Mouse (Mus musculus) frontal cortex, postnatal 14 days (tissue): ENCODE data around the gene Fgfr2.

Experiments
- DNase-seq, 2 experiments: peaks; one replicate each; pipeline ENCODE4 v3.0.0; 2022; ENCODE audit warnings: low spot score in 2 of 2

Gene Fgfr2

DNA sequence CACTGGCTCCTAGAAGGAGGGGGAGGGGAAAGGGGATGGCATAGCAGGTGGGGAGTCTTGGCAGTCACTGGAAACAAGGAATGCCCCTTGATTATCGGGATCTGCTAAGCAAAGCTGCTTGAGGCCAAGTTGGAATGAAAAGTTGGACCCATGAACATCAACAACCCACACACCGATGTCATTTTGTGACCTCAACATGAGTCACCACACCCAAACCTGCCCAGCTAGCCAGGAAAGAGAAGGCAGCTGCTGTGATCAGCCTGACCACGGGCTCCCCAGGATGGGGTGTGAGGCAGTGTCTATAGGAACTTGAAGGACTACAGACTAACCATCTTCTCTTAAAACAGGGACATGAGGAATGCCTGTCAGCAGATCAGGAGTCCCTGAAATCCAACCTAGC, 37.7 kb downstream of the Fgfr2 start:
- DNase-seq = no peak

DNA sequence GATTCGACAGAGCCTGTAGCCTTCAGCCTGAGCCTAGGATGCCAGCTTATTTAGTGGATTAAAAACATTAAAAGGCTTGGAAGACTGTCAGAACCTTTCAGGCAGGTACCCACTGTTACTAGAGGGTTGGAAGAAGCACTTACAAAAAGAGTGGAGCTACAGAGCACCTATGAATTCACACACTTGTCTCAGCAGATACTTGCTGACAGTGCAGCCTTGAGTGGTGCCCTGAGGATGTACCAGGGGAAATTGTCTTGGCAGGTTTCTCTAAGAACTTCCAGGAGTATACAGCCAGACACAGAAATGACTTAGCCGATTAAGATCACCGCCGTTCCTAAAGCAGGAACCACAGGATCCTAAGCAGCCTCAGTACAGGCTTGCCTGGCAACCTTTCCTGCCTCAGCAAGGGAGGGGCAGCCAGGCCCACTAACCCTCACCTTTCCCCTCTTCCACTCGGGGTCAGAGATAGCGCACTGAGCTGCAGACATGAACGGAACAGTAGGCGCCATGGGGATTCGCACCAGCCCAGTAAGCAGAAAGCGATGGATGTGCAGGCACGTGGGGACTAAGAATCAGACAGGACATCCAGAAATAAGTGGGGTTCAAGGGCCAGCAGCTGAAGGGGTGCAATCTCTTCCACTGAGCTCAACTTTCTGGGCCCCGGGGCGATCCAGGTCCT, 39.1 kb downstream of the Fgfr2 start:
- DNase-seq = no peak

DNA sequence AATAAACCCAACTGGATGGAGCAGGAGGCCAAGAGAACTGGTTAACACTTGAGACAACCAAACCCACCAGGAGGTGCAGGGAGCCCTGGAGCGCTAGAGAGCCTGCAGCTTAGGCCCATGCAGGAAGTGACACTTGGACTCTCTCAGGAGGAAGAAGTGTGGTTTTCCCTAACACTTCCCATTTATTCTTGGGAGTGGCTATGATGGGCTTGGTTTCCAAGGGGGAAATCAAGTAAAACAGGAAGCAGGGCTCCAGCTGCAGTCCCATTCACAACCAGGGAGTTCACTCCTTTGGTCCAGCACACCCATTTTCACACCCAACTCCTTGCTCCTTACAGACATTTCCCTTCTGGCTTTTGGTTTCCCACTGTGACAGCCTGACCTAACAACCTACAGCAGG, 44.2 kb downstream of the Fgfr2 start:
- DNase-seq = no peak

DNA sequence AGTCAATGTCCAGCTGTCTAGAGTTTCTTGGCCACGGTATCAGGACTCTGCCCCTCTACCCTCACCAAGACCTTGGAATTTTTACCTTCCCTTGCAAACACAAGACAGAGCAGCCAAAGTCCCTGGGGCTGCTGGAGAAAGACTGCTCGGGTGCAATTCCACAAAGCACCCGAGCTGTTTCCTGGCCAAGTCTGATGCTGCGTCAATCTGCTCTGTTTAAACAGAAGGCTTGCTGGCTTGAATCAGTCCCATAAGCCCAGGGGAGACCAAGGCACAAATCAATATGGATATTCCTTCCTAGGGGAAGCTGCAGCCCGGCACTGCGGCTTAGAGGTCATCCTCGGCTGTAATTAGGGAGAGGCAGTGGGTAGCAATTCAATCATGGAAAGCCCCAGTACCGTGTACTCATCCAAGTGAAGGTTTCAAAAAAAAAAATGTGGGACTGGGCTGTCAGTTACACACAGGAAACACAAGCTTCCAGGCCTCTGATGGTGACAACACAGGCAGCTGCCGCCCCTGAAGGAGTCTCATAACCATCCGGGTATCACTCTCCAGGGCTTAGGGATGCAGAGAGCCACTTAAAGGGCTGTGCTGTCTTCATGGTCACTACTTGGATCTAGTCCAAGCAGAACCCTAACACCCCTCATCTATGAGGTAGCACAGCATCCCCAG, 48.6 kb downstream of the Fgfr2 start:
- no peak for DNase-seq

DNA sequence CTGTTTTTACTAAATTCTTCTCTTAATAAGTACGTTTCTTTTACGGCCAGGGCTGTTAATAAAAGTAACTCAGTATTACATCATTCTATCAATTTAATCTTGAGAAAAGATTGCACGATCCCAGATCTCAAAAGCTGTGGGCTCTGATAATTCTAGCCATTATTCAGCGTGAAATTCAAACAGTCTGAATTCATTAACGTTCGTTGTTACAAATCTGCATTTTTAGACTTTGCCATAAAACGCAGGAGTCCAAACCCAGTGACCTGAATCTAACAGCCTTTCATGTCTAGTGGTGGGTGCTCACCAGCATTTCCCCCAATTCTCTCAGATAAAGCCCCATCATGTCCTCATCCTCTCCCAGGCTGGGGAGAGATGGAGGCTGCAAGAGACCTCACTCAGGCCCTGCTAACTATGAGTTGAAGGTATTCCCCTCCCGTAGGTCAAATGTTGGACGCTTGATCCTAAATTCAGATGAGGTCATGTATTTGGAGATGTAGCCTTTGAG, 50.0 kb downstream of the Fgfr2 start:
- DNase-seq = no peak

DNA sequence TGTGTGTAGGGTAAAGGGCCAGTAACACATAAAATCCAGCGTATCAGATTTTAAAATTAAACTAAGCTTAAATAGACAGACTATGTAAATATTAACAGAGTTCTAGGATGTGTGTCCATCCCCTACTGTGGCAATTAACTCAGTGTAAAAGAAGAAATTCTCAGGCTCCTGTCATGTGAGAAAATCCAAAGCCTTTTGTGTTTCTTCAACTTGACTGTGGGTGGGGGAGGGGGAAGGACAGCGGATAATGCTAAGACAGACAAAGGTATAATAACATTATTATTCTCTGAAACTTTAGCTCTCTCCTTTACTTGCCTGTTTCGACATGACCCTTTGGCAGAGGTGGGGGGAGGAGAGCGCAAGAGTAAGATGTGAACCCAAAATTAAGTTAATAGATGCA, 50.6 kb downstream of the Fgfr2 start:
- DNase-seq = no peak

DNA sequence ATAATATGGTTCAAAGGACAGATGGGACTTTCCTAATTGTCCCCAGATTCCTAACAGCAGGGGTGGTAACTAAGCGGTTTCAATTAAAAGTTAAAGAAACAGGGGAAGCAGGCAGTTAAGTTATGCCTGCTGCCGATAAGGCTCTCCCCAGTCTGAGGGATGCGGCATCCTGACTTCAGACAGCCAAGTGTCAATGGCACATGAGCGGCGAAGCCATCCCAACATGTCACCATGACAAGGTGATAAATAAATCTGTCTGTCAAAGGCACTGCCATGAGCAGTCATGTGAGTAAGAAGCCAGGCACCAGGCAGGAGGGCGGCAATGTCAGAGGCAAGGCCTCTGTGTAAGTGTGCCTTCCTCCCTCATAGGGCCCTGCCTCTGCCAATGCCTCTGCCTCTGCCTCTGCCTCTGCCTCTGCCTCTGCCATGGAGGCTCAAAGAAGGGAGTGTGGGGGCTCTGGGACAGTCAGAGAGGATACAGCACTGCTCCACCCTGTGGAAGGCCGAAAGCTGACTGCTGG, 55.8 kb downstream of the Fgfr2 start:
- no peak for DNase-seq

DNA sequence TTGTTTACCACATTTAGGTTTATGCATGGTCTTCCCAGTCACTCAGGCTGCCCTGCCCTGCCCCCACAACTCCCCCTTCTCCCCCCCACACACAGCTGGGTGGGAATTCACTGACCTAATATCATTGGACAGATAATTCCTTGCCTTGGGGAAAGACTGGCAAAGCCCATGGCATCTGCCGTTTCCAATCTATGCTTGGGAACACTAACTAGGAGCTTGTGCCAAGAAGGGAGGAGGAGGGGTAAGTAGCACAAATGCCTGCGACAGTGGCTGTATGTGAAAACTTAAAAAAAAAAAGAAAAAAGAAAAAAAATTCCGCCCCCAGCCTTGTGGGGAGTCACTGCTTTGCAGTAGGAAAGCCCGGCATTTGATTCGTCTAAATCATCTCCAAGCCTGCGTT, 56.4 kb downstream of the Fgfr2 start:
- DNase-seq = peak in 1 of 2 experiments; percentile 30

DNA sequence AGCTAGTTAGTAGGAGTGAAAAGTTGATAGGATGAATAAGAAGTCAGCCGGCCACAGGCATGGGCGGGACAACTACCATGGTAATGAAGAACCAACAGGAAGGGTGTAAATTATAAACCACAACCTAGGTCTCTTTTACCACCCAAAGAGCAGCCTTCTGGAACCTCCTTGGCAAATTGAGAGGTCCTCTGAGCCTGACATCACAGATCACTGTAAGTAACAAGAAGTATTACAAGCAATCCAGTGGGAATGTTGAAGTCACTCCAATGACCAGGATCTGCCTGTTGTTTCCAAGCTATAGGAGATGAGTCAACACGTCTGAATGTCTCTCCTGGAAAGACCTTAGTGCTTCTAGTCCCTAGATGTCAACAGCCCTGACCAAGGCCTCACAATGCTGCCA, 61.1 kb downstream of the Fgfr2 start:
- no peak for DNase-seq

DNA sequence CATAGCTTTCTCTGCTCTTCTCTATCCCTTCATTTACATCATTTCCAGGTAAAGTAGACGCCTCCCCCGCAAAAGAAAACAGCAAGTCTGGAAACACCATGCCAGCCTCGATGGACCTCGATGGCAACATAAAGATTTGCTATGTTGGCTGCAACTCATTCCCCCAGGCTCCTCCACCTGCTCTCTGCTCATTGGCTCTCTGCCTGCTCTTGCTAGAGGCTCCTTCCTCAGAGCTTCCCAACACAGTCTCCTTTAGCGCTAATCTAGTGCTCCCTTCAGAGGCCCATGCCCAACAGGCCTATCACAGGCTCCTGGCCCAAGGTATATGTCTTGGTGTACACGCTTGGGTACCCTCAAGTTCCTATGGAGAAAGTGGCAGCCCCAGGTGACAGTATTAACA, 63.0 kb downstream of the Fgfr2 start:
- DNase-seq = no peak

DNA sequence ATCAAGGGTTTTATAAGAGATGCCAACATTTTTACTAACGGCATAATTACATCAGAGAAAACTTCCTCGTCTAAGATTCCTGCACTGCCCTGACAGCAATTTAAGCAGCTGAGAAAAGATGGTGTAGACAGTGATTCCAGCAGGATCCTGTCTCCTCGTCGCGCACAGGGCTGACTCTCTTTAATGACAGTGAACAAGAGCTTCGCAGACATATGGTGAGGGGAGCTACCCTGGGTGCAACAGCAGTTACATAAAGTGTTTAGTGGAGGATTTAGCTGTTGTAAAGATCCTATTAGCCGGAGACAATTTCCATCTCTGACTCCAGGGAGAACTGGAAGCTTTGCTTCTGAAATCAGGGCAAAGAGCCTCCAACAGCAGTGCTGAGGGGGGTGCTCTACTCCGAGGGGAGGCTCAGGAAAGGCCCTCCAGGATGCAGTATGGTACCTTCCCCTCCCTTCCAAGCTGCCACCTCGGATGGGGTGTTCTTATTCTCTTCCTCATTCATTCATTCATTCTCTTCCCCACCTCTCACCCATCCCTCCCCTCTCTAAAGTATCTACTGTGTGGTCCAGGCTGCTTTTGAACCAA, 63.5 kb downstream of the Fgfr2 start:
- DNase-seq = no peak

DNA sequence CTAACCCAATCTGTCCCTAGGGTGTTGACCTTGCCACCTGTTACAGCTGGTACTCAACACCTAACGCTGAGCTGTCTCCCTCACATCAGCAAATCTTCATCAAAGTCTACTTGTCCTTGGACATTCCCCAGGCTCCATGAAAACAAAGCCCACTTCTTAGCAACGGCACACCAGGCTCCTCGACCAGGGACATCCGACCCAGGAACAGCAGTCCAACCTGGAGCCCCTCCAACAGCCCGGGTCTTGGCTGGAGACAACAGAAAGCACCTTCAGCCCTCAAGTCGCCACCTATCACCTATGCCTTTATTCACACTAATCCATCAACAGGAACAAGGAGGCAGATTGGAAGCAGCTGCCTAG, 64.0 kb downstream of the Fgfr2 start:
- DNase-seq = no peak

DNA sequence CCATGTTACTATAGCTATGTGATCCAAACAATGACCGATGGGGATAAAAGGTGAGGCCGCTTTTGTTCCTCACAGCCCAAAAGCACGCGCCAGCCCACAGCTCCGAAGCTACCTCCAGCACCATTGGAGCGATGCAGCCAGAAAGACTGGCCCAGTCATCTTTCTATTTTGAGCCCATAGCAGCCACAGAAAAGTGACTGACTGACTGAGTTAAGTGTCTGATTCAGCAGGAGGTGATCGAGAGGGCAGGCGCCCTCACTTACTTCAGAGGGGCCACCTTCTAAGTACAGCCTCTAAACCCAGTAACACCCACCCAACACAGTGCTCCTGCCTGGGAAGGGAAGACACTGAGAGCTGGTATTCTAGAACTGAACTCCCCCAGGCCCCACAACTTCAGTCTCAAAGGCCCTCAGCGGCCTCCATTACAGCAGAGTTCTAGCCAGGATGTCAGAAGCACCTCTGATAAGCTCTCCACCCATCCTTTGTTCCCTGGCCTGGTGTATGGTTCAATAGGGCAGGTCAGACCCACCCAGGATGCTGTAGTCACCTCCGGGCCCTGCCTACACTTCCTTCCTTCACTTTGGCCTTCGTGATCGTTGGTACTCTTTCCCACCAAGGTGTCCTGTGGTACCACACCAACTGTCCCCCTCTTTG, 64.5 kb downstream of the Fgfr2 start:
- no peak for DNase-seq

DNA sequence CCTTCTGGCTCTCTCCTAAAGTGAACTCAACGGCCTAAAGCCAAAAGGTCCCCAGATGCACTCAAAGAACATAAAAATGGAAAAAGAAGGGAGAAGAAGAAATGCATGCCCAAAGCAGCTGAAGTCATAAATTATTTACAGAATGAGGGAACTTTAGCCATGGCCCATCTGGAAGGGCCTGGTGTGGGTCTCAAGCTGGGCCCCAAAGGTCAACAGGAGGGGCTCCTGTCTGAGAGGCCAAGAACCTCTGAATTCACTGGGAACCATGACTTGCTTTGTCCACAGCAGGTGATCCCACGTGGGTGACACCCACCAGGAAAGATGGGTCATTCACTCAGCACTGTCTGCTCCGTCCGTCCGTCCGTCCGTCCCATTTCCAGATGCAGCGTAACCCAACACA, 66.2 kb downstream of the Fgfr2 start:
- DNase-seq = no peak

DNA sequence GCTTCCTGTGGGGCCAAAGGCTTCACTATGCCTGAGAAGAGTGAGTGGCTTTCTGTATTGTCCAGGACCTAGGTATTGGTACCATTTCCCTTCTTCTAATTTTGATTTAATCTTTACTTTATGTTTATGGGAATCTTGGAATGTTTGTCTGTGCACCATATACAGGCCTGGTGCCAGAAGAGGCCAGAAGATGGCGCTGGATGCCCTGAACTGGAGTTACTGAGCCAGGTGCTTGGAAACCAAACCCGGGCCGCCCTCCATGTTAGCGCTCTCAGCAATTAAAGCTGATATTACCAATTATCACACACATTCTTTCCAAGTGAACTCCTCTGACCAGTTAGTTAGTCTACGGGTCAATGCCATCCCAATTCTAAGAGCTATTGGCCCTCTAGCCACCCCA, 68.7 kb downstream of the Fgfr2 start:
- no peak for DNase-seq

DNA sequence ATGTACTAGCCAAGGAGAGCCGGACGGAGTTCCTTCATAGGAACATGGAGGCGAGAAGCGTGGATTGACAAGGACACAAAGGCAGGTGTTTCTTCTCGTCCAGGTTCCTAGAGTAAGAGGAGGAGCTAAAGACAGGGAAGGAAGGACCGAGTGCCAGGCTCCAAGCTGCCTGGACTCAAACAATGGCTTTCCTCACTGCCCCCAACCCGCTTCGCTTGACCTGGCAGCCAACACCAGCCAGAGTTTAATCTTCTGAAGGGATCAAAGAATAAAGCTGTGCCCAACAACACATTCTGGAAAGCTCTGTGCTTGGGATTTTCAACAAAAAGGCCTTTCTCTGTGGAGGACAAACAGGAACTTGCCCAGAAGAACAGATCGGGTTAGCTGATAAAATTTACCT, 69.4 kb downstream of the Fgfr2 start:
- no peak for DNase-seq

DNA sequence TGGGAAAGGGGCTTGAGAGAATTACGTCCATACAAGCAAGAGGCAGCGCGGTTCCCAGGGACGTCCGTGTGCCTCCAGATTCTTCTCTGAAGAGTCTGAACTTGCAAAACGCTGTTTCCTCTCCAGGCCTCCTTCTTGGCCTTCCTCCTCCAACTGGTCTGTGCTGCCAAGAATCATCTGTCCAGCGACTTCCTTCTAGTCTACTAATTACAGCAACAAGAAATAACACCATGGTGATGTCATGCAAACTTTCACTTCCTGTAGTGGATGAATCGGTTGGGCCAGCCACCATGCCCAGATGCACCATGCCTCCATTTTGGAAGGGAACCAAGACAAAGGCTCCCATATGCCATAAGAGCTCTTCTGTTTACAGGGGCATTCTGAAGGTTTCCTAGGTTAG, 70.3 kb downstream of the Fgfr2 start:
- DNase-seq = no peak

DNA sequence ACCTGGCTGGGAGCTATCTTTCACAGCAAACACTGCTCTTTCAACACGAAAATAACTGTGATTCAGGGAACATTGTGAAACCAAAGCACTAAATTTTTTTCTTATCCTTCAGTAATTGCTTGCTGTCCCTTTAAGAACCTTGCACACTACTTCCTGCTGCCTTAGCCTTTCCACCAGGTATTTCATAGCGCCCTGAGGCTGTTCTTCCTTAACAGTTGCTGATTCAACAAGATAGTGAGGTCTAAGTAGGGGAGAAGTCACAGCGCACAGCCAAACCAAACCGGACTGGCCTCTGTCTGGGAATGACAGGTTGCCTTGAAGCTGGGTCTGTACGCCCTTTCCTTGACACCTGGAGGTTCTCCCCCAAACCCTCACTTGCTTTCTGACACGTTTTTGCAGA, 72.5 kb downstream of the Fgfr2 start:
- DNase-seq = no peak

DNA sequence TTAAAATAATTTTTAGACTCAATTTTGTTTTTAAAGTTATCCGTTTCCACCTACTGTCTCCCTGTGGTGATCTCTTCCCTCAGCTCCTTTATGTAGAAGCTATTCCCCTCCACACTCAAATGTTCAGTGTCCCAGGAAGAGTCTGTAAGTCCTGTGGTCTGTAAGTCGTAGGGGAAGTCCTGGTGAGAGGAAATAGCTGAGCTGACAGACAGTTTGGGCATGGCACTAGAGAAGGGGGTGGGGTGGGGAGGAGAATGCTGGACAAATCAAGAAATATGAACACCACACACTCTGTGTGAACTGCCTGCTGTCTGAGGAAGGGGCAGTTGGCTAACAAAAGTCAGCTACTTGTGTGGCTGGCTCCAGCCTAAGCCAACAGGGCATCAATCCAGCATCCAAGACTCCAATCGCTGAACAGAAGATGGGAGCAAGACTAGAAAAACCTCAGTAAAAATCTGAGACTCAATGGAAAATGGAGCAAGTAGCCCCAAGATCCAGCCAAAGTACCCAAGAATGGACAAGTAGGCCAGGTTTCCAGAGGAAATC, 75.0 kb downstream of the Fgfr2 start:
- no peak for DNase-seq

DNA sequence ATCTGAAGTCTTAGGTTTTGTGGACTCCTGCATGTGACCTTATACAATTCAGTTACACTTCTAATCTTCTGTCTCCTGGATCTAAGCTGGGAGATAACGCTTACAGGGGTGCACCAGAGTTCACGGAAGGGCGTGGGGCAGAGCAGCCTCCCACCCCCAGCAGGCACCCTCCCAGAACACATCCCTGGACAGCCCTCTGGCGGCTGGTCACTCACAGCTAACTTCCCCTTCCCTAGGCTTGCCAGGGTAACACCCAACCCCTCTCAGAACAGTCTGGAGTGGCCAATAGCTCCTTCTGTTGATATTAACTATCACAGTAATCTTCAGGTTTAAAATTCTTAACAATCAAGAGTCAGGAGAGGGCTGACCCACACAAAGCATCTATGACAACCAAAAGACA, 75.9 kb downstream of the Fgfr2 start:
- no peak for DNase-seq

DNA sequence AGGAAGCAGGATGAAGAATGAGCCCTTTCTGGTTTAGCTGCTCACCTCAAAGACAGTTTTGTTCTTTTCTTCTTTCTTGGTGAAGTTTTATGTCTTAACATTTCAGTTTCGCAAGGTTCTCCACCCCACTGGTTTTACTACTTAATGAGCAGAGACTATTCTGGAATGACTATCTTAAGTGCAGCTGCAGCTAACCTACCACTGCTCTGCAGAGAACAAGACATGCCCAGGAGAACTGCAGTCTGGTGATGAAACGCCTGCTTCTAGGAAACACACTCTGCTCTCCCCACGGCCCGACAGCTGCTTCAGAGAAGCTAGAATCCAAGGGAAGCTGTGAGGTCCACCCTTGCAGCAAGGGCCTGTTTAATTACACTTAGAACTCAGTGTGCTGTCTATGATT, 78.4 kb downstream of the Fgfr2 start:
- no peak for DNase-seq

DNA sequence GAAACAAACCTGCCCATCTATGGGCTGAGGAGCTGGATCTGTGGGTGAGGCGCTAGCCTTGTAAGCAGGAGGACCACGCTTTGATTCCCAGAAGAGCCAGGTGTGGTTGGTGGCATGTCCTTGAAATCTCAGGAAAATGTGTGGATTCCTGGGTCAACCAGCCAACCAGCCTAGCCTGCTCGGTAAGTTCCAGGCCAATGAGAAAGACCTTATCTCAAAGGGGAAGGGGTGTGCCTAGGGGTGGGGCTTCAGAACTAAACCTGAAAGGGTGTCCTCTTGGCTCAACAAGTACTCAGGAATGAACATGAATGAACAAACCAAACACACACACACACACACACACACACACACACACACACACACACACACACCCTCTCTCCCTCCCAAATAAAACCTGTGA, 81.4 kb downstream of the Fgfr2 start:
- DNase-seq = no peak
